ENCODE assay signal across 15 mouse cellular contexts in the genomic region with DNA sequence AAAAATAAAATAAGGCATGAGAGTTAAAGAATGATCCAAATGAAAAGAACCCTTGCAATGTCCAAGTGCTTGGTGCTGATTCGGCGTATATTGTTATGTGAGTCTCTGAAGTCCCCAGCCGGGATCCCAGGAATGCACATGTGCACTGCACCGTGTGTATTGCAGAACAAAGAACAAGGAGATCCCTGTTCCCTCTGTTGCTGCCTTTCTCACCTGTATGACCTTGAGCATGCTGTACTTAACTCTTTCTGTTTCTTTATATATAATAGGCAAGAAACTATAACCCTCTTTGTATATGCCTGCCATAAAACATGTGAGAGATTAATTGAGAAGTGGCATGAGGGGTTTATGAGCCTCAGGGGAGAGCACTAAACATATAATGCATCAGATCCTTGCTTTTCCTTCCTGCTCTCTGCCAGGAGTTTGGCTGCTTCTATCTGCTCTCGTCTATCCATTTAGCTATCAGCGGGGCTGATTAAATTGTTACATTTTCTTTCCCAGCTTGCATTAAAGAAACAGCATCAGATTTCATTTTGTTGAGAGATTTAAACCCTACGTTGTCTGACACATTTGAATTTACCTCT.
DNase-seq lines count a peak whose midpoint lies in the region; ATAC-seq lines count a peak whose summit lies in the region.
"Had no signal": no experiment of that assay in that cellular context is flagged by ENCODE, and none has a peak within 500 bp of the region (broad histone marks: within the 10 kb centered on the region; RNA-seq: fewer than 3 reads in every experiment).

No protein-coding gene starts in this region.

- H3K27ac ChIP-seq in midbrain, embryonic 12.5 days (replicated peaks), result peak overlapping the region; percentile 61
- H3K27ac ChIP-seq in midbrain, embryonic 10.5 days (replicated peaks), result no peak overlapping the region
- peak overlapping the region; percentile 66; the same call in 1 of the 2 replicates for H3K27ac ChIP-seq in hindbrain, embryonic 12.5 days
- H3K27ac ChIP-seq in midbrain, embryonic 13.5 days, result peak overlapping the region; percentile 63
- H3K27ac ChIP-seq: embryonic facial prominence, embryonic 15.5 days; heart, embryonic 10.5 days; stomach, postnatal 0 days had no signal

- 33% methylated on average over 7 of the region's 7 CpGs for WGBS in midbrain, embryonic 12.5 days
- WGBS in midbrain, embryonic 10.5 days, result 69% methylated on average over 7 of the region's 7 CpGs
- 40% methylated on average over 7 of the region's 7 CpGs for WGBS in hindbrain, embryonic 12.5 days
- 27% methylated on average over 7 of the region's 7 CpGs for WGBS in midbrain, embryonic 13.5 days

- no peaks in the 10 kb centered on the region for H3K9me3 ChIP-seq in midbrain, embryonic 12.5 days
- no peaks in the 10 kb centered on the region for H3K9me3 ChIP-seq in midbrain, embryonic 10.5 days (replicated peaks)
- H3K9me3 ChIP-seq in hindbrain, embryonic 12.5 days (replicated peaks), result no peaks in the 10 kb centered on the region
- no peaks in the 10 kb centered on the region for H3K9me3 ChIP-seq in midbrain, embryonic 13.5 days
- H3K9me3 ChIP-seq: embryonic facial prominence, embryonic 15.5 days; heart, embryonic 10.5 days had no signal

- H3K9ac ChIP-seq in midbrain, embryonic 12.5 days (replicated peaks), result no peak overlapping the region
- no peak overlapping the region for H3K9ac ChIP-seq in hindbrain, embryonic 12.5 days
- H3K9ac ChIP-seq in midbrain, embryonic 13.5 days (replicated peaks), result no peak overlapping the region
- H3K9ac ChIP-seq: embryonic facial prominence, embryonic 15.5 days had no signal

- no peak for ATAC-seq in midbrain, embryonic 12.5 days (ENCODE audit: low FRiP score, low read depth)
- peak; percentile 55 for ATAC-seq in hindbrain, embryonic 12.5 days (ENCODE audit: low FRiP score)
- peak; percentile 44; the same call in 1 of the 2 replicates for ATAC-seq in midbrain, embryonic 13.5 days

- no peaks in the 10 kb centered on the region for H3K27me3 ChIP-seq in midbrain, embryonic 12.5 days
- H3K27me3 ChIP-seq in midbrain, embryonic 10.5 days (ENCODE audit: low read depth, poor library complexity, severe bottlenecking), result no peaks in the 10 kb centered on the region
- no peaks in the 10 kb centered on the region for H3K27me3 ChIP-seq in hindbrain, embryonic 12.5 days
- H3K27me3 ChIP-seq in midbrain, embryonic 13.5 days, result no peaks in the 10 kb centered on the region
- H3K27me3 ChIP-seq: embryonic facial prominence, embryonic 15.5 days had no signal

- no peak for DNase-seq in midbrain, embryonic 10.5 days (ENCODE audit: low spot score)
- DNase-seq in gastrocnemius, postnatal 4 days (ENCODE audit: low spot score in 2 of 2), result no peak
- no peak for DNase-seq in ovary, postnatal 36 days (ENCODE audit: low spot score)
- DNase-seq in layer of hippocampus, adult 9-10 months (ENCODE audit: low spot score), result no peak
- no peak for DNase-seq in cerebellum, adult 11 months
- DNase-seq: adrenal gland, postnatal 36 days; cerebellum, adult 18-20 months; kidney, postnatal 36 days; thymus, postnatal 4 days had no signal

- peaks cover 24% of the 10 kb centered on the region for H3K4me1 ChIP-seq in midbrain, embryonic 12.5 days
- peaks cover 25% of the 10 kb centered on the region for H3K4me1 ChIP-seq in midbrain, embryonic 10.5 days
- H3K4me1 ChIP-seq in hindbrain, embryonic 12.5 days, result peaks cover 19% of the 10 kb centered on the region
- peaks cover 31% of the 10 kb centered on the region for H3K4me1 ChIP-seq in midbrain, embryonic 13.5 days (replicated peaks)
- H3K4me1 ChIP-seq: embryonic facial prominence, embryonic 15.5 days; heart, embryonic 10.5 days had no signal

- H3K36me3 ChIP-seq in midbrain, embryonic 12.5 days, result no peaks in the 10 kb centered on the region
- no peaks in the 10 kb centered on the region for H3K36me3 ChIP-seq in midbrain, embryonic 10.5 days
- no peaks in the 10 kb centered on the region for H3K36me3 ChIP-seq in hindbrain, embryonic 12.5 days
- H3K36me3 ChIP-seq in midbrain, embryonic 13.5 days, result no peaks in the 10 kb centered on the region
- H3K36me3 ChIP-seq: embryonic facial prominence, embryonic 15.5 days; heart, embryonic 10.5 days had no signal

- no peak overlapping the region for H3K4me3 ChIP-seq in midbrain, embryonic 12.5 days
- H3K4me3 ChIP-seq in midbrain, embryonic 10.5 days, result no peak overlapping the region
- H3K4me3 ChIP-seq in hindbrain, embryonic 12.5 days, result no peak overlapping the region
- no peak overlapping the region for H3K4me3 ChIP-seq in midbrain, embryonic 13.5 days (replicated peaks)
- H3K4me3 ChIP-seq: embryonic facial prominence, embryonic 15.5 days; heart, embryonic 10.5 days had no signal

- H3K4me2 ChIP-seq in midbrain, embryonic 12.5 days (replicated peaks), result no peak overlapping the region
- H3K4me2 ChIP-seq in hindbrain, embryonic 12.5 days (replicated peaks), result 0 out of 2 replicates have a peak overlapping the region, but pooled peaks have one; percentile 3
- H3K4me2 ChIP-seq in midbrain, embryonic 13.5 days (replicated peaks), result no peak overlapping the region
- H3K4me2 ChIP-seq: embryonic facial prominence, embryonic 15.5 days had no signal
